Mouse (Mus musculus): ENCODE measurements around the gene Fam84b.

DNA sequence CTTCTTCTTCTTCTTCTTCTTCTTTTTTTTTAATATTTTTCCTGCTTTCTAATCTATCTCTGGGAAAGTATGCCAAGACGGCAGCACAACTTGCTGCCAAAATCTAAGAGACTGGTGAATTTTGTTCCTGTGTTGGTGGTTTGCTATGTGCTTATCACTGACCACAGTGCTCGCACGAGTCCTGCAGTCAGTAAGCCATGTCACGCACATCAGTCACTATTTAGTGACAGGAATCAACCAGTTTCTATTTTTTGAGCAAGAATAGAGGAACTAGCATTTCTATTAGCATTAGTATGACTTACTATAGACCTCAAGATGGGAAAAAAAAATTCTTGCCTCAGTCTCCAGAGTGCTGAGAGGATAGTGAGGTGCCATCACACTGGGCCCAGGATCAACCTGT lies 573 bp upstream of the Fam84b start:
- TF ChIP-seq CTCF (IDR thresholded peaks at IDR 0.05; ENCODE audit: control insufficient read depth, insufficient read depth, insufficient read length) (no peak), USF1 (IDR thresholded peaks at IDR 0.05; ENCODE audit: low read depth) (no peak), MAX (IDR thresholded peaks at IDR 0.05) (no peak), MYOG (IDR thresholded peaks at IDR 0.05; ENCODE audit: control insufficient read depth, extremely low read depth, insufficient read length) (no peak), CEBPB (IDR thresholded peaks at IDR 0.05; ENCODE audit: low read depth) (no peak), MYOD1 (IDR thresholded peaks at IDR 0.05; ENCODE audit: control insufficient read depth, insufficient read length, low read depth) (no peak)

Measured in C2C12 (cell line).